Mouse (Mus musculus): ENCODE results near the gene Eaf1. TPM values are rescaled to one million over a fixed set of nuclear protein-coding genes. Genes with fewer than 3 reads are reported as not detected.
"Not testable (repeated sequence)": the region's sequence is repeated elsewhere in the genome, so short reads cannot be mapped to it uniquely, and the experiment has no call there.

The Eaf1 gene
- polyA plus RNA-seq (2015; fragmentation: Nextera tagmentation; extraction: Ambion mirVana) = 8.1 and 9.8 TPM in 2 replicates

GRCm38 (mm10) chr14:31494349-31494974, at the start of gene Eaf1:
Gene Eaf1, plus strand, starts transcription at chr14:31494399.
- Histone ChIP-seq H3K4me2 (peak within 1 kb of the TSS; percentile 96), H3K4me1 (replicated peaks) (peaks cover 39% of the 10 kb centered on the region), H3K27me3 (no peaks in the 10 kb centered on the region), H3K36me3 (peaks cover 19% of the 10 kb centered on the region), H3K4me3 (peak within 1 kb of the TSS; percentile 98), H3K27ac (replicated peaks) (peak within 1 kb of the TSS; percentile 90), H3K9ac (peak within 1 kb of the TSS; percentile 79), H3K9me3 (no peaks in the 10 kb centered on the region)
- 1% methylated on average over 37 of the region's 37 CpGs for WGBS
- ATAC-seq (ENCODE audit: low FRiP score, low read depth) = peak; percentile 75; the same call in 1 of the 2 replicates

GRCm38 (mm10) chr14:31448994-31449393, 45.2 kb upstream of the Eaf1 start:
- Histone ChIP-seq H3K4me2 (no peak overlapping the region), H3K4me1 (replicated peaks) (no peaks in the 10 kb centered on the region), H3K9me3 (no peaks in the 10 kb centered on the region), H3K27ac (replicated peaks) (no peak overlapping the region), H3K9ac (no peak overlapping the region), H3K36me3 (no peaks in the 10 kb centered on the region), H3K4me3 (no peak overlapping the region), H3K27me3 (no peaks in the 10 kb centered on the region)
- WGBS = 80% methylated on average over 5 of the region's 5 CpGs
- ATAC-seq (ENCODE audit: low FRiP score, low read depth) = no peak

- not testable (repeated sequence) for H3K27ac ChIP-seq (replicated peaks); H3K9ac ChIP-seq; H3K4me3 ChIP-seq; H3K9me3 ChIP-seq; ATAC-seq (ENCODE audit: low FRiP score, low read depth); H3K27me3 ChIP-seq; H3K4me2 ChIP-seq; H3K4me1 ChIP-seq (replicated peaks); H3K36me3 ChIP-seq
- 44% methylated on average over 12 of the region's 12 CpGs for WGBS
Observed at GRCm38 (mm10) chr14:31453946-31454345, 40.3 kb upstream of the Eaf1 start.

- WGBS = 90% methylated on average over 8 of the region's 8 CpGs
- Histone ChIP-seq H3K4me3 (no peak overlapping the region), H3K27me3 (no peaks in the 10 kb centered on the region), H3K27ac (replicated peaks) (no peak overlapping the region), H3K4me2 (no peak overlapping the region), H3K36me3 (no peaks in the 10 kb centered on the region), H3K9me3 (no peaks in the 10 kb centered on the region), H3K9ac (no peak overlapping the region), H3K4me1 (replicated peaks) (no peaks in the 10 kb centered on the region)
- ATAC-seq (ENCODE audit: low FRiP score, low read depth) = no peak
Observed at GRCm38 (mm10) chr14:31454849-31455566, 39.2 kb upstream of the Eaf1 start.

- no peak overlapping the region for H3K27ac ChIP-seq (replicated peaks)
- no peaks in the 10 kb centered on the region for H3K36me3 ChIP-seq
- no peak for ATAC-seq (ENCODE audit: low FRiP score, low read depth)
- H3K4me3 ChIP-seq = no peak overlapping the region
- no peak overlapping the region for H3K4me2 ChIP-seq
- H3K9ac ChIP-seq = no peak overlapping the region
- H3K4me1 ChIP-seq (replicated peaks) = no peaks in the 10 kb centered on the region
- 84% methylated on average over 6 of the region's 6 CpGs for WGBS
- H3K27me3 ChIP-seq = no peaks in the 10 kb centered on the region
- H3K9me3 ChIP-seq = no peaks in the 10 kb centered on the region
Observed at GRCm38 (mm10) chr14:31456064-31456721, 38.0 kb upstream of the Eaf1 start.

GRCm38 (mm10) chr14:31458006-31458405, 36.2 kb upstream of the Eaf1 start:
- Histone ChIP-seq H3K27me3 (no peaks in the 10 kb centered on the region), H3K36me3 (no peaks in the 10 kb centered on the region)
- 90% methylated on average over 12 of the region's 12 CpGs for WGBS

GRCm38 (mm10) chr14:31462226-31462625, 32.0 kb upstream of the Eaf1 start:
- not testable (repeated sequence) for H3K4me1 ChIP-seq (replicated peaks); H3K27ac ChIP-seq (replicated peaks); H3K9ac ChIP-seq; H3K9me3 ChIP-seq; H3K36me3 ChIP-seq; ATAC-seq (ENCODE audit: low FRiP score, low read depth); H3K4me2 ChIP-seq; H3K4me3 ChIP-seq; H3K27me3 ChIP-seq
- 76% methylated on average over 5 of the region's 5 CpGs for WGBS

More at GRCm38 (mm10) chr14:31458006-31458405, 36.2 kb upstream of the Eaf1 start:
- ATAC-seq (ENCODE audit: low FRiP score, low read depth) = no peak
- H3K4me3 ChIP-seq = no peak overlapping the region
- H3K9ac ChIP-seq = no peak overlapping the region
- no peak overlapping the region for H3K4me2 ChIP-seq
- H3K27ac ChIP-seq (replicated peaks) = no peak overlapping the region
- H3K9me3 ChIP-seq = no peaks in the 10 kb centered on the region
- no peaks in the 10 kb centered on the region for H3K4me1 ChIP-seq (replicated peaks)

- Histone ChIP-seq H3K4me2 (no peak overlapping the region), H3K4me3 (no peak overlapping the region), H3K4me1 (replicated peaks) (no peaks in the 10 kb centered on the region), H3K36me3 (no peaks in the 10 kb centered on the region), H3K27ac (replicated peaks) (no peak overlapping the region), H3K9me3 (no peaks in the 10 kb centered on the region), H3K27me3 (no peaks in the 10 kb centered on the region), H3K9ac (no peak overlapping the region)
- no peak for ATAC-seq (ENCODE audit: low FRiP score, low read depth)
- 76% methylated on average over 6 of the region's 6 CpGs for WGBS
Observed at GRCm38 (mm10) chr14:31462886-31463285, 31.3 kb upstream of the Eaf1 start.

GRCm38 (mm10) chr14:31464176-31464575, 30.0 kb upstream of the Eaf1 start:
- no peaks in the 10 kb centered on the region for H3K27me3 ChIP-seq
- H3K4me2 ChIP-seq = no peak overlapping the region
- H3K27ac ChIP-seq (replicated peaks) = no peak overlapping the region
- H3K4me3 ChIP-seq = no peak overlapping the region
- no peak overlapping the region for H3K9ac ChIP-seq
- no peaks in the 10 kb centered on the region for H3K36me3 ChIP-seq
- no peaks in the 10 kb centered on the region for H3K9me3 ChIP-seq
- no peaks in the 10 kb centered on the region for H3K4me1 ChIP-seq (replicated peaks)
- 54% methylated on average over 8 of the region's 8 CpGs for WGBS
- ATAC-seq (ENCODE audit: low FRiP score, low read depth) = no peak

- no peak overlapping the region for H3K4me3 ChIP-seq
- 54% methylated on average over 4 of the region's 4 CpGs for WGBS
Observed at GRCm38 (mm10) chr14:31469711-31470110, 24.5 kb upstream of the Eaf1 start.

GRCm38 (mm10) chr14:31472451-31473061, 21.6 kb upstream of the Eaf1 start:
- no peak overlapping the region for H3K4me2 ChIP-seq
- no peak overlapping the region for H3K27ac ChIP-seq (replicated peaks)
- WGBS = 12% methylated on average over 5 of the region's 5 CpGs
- H3K4me3 ChIP-seq = no peak overlapping the region
- no peaks in the 10 kb centered on the region; the same call in 1 of the 2 replicates for H3K36me3 ChIP-seq
- no peak for ATAC-seq (ENCODE audit: low FRiP score, low read depth)
- no peaks in the 10 kb centered on the region for H3K4me1 ChIP-seq (replicated peaks)
- H3K9me3 ChIP-seq = no peaks in the 10 kb centered on the region
- no peak overlapping the region for H3K9ac ChIP-seq
- H3K27me3 ChIP-seq = no peaks in the 10 kb centered on the region

More at GRCm38 (mm10) chr14:31469711-31470110, 24.5 kb upstream of the Eaf1 start:
- Histone ChIP-seq H3K9me3 (no peaks in the 10 kb centered on the region), H3K27me3 (no peaks in the 10 kb centered on the region), H3K4me1 (replicated peaks) (no peaks in the 10 kb centered on the region), H3K9ac (no peak overlapping the region), H3K27ac (replicated peaks) (no peak overlapping the region), H3K36me3 (no peaks in the 10 kb centered on the region; the same call in 1 of the 2 replicates), H3K4me2 (no peak overlapping the region)
- no peak for ATAC-seq (ENCODE audit: low FRiP score, low read depth)

- H3K27ac ChIP-seq (replicated peaks) = no peak overlapping the region
- H3K4me1 ChIP-seq (replicated peaks) = no peaks in the 10 kb centered on the region
- H3K4me3 ChIP-seq = no peak overlapping the region
- ATAC-seq (ENCODE audit: low FRiP score, low read depth) = no peak
- WGBS = 80% methylated on average over 2 of the region's 2 CpGs
- no peak overlapping the region for H3K9ac ChIP-seq
- H3K36me3 ChIP-seq = peaks cover 6% of the 10 kb centered on the region
- H3K9me3 ChIP-seq = no peaks in the 10 kb centered on the region
- no peak overlapping the region for H3K4me2 ChIP-seq
- no peaks in the 10 kb centered on the region for H3K27me3 ChIP-seq
Observed at GRCm38 (mm10) chr14:31473297-31473696, 20.9 kb upstream of the Eaf1 start.
